Mouse (Mus musculus) lung, postnatal 0 days (tissue): ENCODE data around the gene Ddo. TPM values are rescaled to one million over a fixed set of nuclear protein-coding genes. Genes with fewer than 3 reads are reported as not detected.
A peak's percentile ranks its signal among the peaks of the same experiment; 100 is the strongest.

Source experiments
- ATAC-seq: fragments of 200-750 bp; cut with Nextera tagmentation; 2 replicates; pipeline ENCODE4 v1.8.0; 2017; ENCODE audit warnings: moderate library complexity
- DNase-seq: peaks from one replicate; pipeline ENCODE4 v3.0.0-alpha.2; 2016; ENCODE audit warnings: low spot score
- H3K27ac ChIP-seq: fragments of 300-500 bp; sonication (generic); 2 replicates; pipeline ENCODE4 v1.5.1; 2014; ENCODE audit warnings: antibody characterized with exemption, mild to moderate bottlenecking, low read length, mixed read lengths
- H3K27me3 ChIP-seq: fragments of 300-500 bp; sonication (generic); replicated peaks from 2 replicates; pipeline ENCODE4 v1.6.1; 2014; ENCODE audit warnings: low read length, mixed read lengths; ENCODE audit not compliant: insufficient read depth
- H3K36me3 ChIP-seq: fragments of 300-500 bp; sonication (generic); 2 replicates; pipeline ENCODE4 v1.6.1; 2014; ENCODE audit warnings: low read length, mixed read lengths; ENCODE audit not compliant: insufficient read depth
- H3K4me1 ChIP-seq: fragments of 300-500 bp; sonication (generic); 2 replicates; pipeline ENCODE4 v1.6.1; 2014; ENCODE audit warnings: antibody characterized with exemption, low read depth, low read length, mixed read lengths; ENCODE audit not compliant: insufficient read depth
- H3K4me2 ChIP-seq: fragments of 300-500 bp; sonication (generic); replicated peaks from 2 replicates; pipeline ENCODE4 v1.6.1; 2014; ENCODE audit warnings: low read depth, mild to moderate bottlenecking, low read length, moderate library complexity, mixed read lengths
- H3K4me3 ChIP-seq: fragments of 300-500 bp; sonication (generic); 2 replicates; pipeline ENCODE4 v1.5.1; 2014; ENCODE audit warnings: low read depth, low read length
- H3K9ac ChIP-seq: fragments of 300-500 bp; sonication (generic); replicated peaks from 2 replicates; pipeline ENCODE4 v1.6.1; 2014; ENCODE audit warnings: low read depth, mild to moderate bottlenecking
- H3K9me3 ChIP-seq: fragments of 300-500 bp; sonication (generic); 2 replicates; pipeline ENCODE4 v1.6.1; 2016; ENCODE audit warnings: low read length, mixed read lengths
- CTCF ChIP-seq: IDR thresholded peaks from 2 replicates; pipeline ENCODE4 v1.5.1; 2016; ENCODE audit warnings: antibody characterized with exemption, mild to moderate bottlenecking
- EP300 ChIP-seq: IDR thresholded peaks from 2 replicates; pipeline ENCODE4 v1.6.1; 2016; ENCODE audit warnings: antibody characterized with exemption, mild to moderate bottlenecking, control low read depth
- WGBS: fragments of 180-500 bp; shearing (Covaris S2); extraction: QIAGEN DNeasy Blood & Tissue Kit; methylation state at CpG from one replicate; pipeline ENCODE4 v1.1.7; 2014; 5-methylcytosine and 5-hydroxymethylcytosine counted together
- polyA plus RNA-seq: library from polyadenylated mRNA; unstranded; fragments of >200 nt; fragmentation: Nextera tagmentation; extraction: Ambion mirVana; gene quantifications from 2 replicates; pipeline ENCODE4 v1.2.1, GENCODE M21; 2015

Ddo gene
- polyA plus RNA-seq, 1 experiment from 2014 or later, result 5.0 TPM

DNA sequence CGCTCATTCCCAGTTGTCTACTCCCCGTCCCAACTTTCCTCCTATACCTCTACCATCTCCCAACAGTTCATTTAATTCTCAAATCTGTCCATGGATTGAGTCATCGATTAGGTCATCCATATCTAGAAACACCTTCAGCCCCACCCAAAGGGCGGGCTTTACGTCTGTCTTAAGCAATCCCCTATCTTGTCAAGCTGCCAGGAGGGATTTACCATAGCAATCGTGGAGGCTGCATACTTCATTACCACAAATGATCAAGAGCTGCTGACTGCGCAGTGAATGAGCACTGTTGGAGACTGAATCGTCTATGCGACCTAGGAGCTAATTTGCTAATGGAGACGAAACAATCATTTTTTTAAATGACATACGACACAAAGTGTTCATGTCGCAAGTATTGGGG is 19.0 kb downstream of the Ddo start:
- Histone ChIP-seq H3K27ac (no peak overlapping the region), H3K9me3 (no peaks in the 10 kb centered on the region), H3K4me2 (no peak overlapping the region), H3K4me1 (no peaks in the 10 kb centered on the region), H3K36me3 (no peaks in the 10 kb centered on the region), H3K27me3 (no peaks in the 10 kb centered on the region), H3K4me3 (no peak overlapping the region), H3K9ac (no peak overlapping the region)
- WGBS, result 83% methylated on average over 12 of the region's 12 CpGs
- TF ChIP-seq EP300, result no peak
- TF ChIP-seq CTCF, result no peak
- DNase-seq (no peak), ATAC-seq (no peak)

GRCm38 (mm10) chr10:40649634-40650033 is 19.8 kb downstream of the Ddo start:
- no peaks in the 10 kb centered on the region for H3K36me3 ChIP-seq
- no peaks in the 10 kb centered on the region for H3K27me3 ChIP-seq
- H3K9me3 ChIP-seq, result no peaks in the 10 kb centered on the region
- no peak overlapping the region for H3K4me3 ChIP-seq
- no peak overlapping the region for H3K4me2 ChIP-seq
- H3K27ac ChIP-seq, result no peak overlapping the region
- TF ChIP-seq EP300 (no peak), CTCF (peak; percentile 55)
- peak; percentile 64 for DNase-seq
- H3K4me1 ChIP-seq, result no peaks in the 10 kb centered on the region
- no peak overlapping the region for H3K9ac ChIP-seq
- ATAC-seq, result no peak
- WGBS, result 21% methylated on average over 4 of the region's 4 CpGs

GRCm38 (mm10) chr10:40651676-40652075 is 21.9 kb downstream of the Ddo start:
- 36% methylated on average over 2 of the region's 2 CpGs for WGBS
- Histone ChIP-seq H3K27ac (no peak overlapping the region), H3K4me2 (no peak overlapping the region), H3K36me3 (no peaks in the 10 kb centered on the region), H3K9me3 (no peaks in the 10 kb centered on the region), H3K4me1 (no peaks in the 10 kb centered on the region), H3K27me3 (no peaks in the 10 kb centered on the region), H3K4me3 (no peak overlapping the region), H3K9ac (no peak overlapping the region)
- ATAC-seq, result no peak
- no peak for TF ChIP-seq EP300
- no peak for TF ChIP-seq CTCF
- DNase-seq, result no peak

DNA sequence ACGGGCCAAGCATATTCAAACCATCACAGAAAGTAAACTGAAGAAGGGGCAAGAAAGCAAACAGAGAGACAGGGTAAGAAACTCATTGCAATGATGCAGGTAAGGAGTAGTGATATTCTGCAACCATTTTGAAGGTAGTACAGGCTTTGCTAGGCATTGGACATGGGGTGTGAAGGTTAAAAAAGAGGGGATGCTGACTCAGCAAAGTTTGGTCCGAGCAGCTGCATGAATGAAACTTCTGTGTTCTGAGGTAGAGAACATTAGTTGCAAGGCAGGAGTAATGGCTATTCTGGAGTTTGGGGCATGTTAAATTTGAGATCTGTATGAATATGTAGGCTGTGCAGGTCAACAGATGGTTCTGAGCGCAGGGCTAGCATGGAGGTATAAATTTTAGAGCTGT is 35.5 kb downstream of the Ddo start:
- H3K27ac ChIP-seq, result no peak overlapping the region
- H3K36me3 ChIP-seq, result no peaks in the 10 kb centered on the region
- 70% methylated on average over 3 of the region's 3 CpGs for WGBS
- H3K9ac ChIP-seq, result no peak overlapping the region
- ATAC-seq (no peak), DNase-seq (no peak)
- H3K4me3 ChIP-seq, result no peak overlapping the region
- no peaks in the 10 kb centered on the region for H3K4me1 ChIP-seq
- no peak for TF ChIP-seq CTCF
- no peaks in the 10 kb centered on the region for H3K9me3 ChIP-seq
- H3K4me2 ChIP-seq, result no peak overlapping the region
- no peaks in the 10 kb centered on the region for H3K27me3 ChIP-seq

DNA sequence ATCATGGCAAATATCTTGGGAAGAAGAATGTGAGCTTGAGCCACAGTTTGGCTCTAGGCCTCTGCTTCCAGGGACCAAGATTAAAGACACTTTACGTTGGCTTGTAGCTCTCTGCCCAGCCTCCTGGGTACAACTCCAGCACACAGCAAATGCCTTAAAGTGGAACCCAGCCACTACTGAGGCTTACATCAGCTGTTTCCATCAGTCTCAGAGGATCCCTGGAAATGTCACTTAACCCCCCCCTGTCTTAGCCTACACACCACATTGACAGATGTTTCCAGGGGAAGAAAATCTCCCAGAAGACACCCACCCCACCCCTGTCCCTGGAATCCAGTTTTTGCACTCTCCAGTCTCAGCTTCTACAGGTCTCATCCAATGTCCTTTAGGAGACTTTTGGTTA is 37.1 kb downstream of the Ddo start:
- DNase-seq (no peak), ATAC-seq (no peak)
- Histone ChIP-seq H3K36me3 (no peaks in the 10 kb centered on the region), H3K4me3 (no peak overlapping the region), H3K9ac (no peak overlapping the region), H3K9me3 (no peaks in the 10 kb centered on the region), H3K4me2 (no peak overlapping the region), H3K27ac (no peak overlapping the region), H3K4me1 (no peaks in the 10 kb centered on the region), H3K27me3 (no peaks in the 10 kb centered on the region)
- TF ChIP-seq CTCF, result no peak
- TF ChIP-seq EP300, result no peak
- WGBS, result 77% methylated on average over 1 of the region's 1 CpGs

DNA sequence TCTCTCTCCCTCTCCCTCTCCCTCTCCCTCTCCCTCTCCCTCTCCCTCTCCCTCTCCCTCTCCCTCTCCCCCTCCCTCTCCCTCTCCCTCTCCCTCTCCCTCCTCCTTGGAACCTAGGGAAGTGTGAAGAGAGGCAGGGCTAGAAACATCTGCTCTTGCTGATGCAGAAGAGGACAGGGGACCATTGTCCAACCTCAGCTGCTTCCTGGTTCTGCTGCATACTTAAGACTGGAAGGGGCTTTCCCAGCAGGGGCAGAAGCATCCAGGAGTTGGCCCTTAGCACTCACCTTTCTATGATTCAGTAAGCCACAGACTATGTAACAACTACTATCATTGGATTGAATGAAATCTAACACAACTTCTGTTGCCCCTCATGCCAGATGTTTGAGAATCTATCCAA is 38.8 kb downstream of the Ddo start:
- H3K27ac ChIP-seq, result no peak overlapping the region
- no peaks in the 10 kb centered on the region for H3K27me3 ChIP-seq
- H3K4me2 ChIP-seq, result no peak overlapping the region
- no peaks in the 10 kb centered on the region for H3K4me1 ChIP-seq
- no peak overlapping the region for H3K9ac ChIP-seq
- no peak overlapping the region for H3K4me3 ChIP-seq
- no peak for TF ChIP-seq EP300
- no peak for TF ChIP-seq CTCF
- DNase-seq, result no peak
- ATAC-seq, result no peak
- no peaks in the 10 kb centered on the region for H3K36me3 ChIP-seq
- no peaks in the 10 kb centered on the region for H3K9me3 ChIP-seq

GRCm38 (mm10) chr10:40672587-40673296 is 42.9 kb downstream of the Ddo start:
- peaks cover 6% of the 10 kb centered on the region; the same call in 1 of the 2 replicates for H3K4me1 ChIP-seq
- WGBS, result 57% methylated on average over 8 of the region's 8 CpGs
- TF ChIP-seq EP300, result no peak
- TF ChIP-seq CTCF, result no peak

More at GRCm38 (mm10) chr10:40672587-40673296, 42.9 kb downstream of the Ddo start:
- Histone ChIP-seq H3K27me3 (no peaks in the 10 kb centered on the region), H3K36me3 (no peaks in the 10 kb centered on the region), H3K27ac (no peak overlapping the region), H3K9me3 (no peaks in the 10 kb centered on the region), H3K9ac (no peak overlapping the region), H3K4me3 (no peak overlapping the region), H3K4me2 (no peak overlapping the region)
- DNase-seq (no peak), ATAC-seq (no peak)
